Mouse (Mus musculus): ENCODE data around the gene Mrpl58. TPM values are rescaled to one million over a fixed set of nuclear protein-coding genes. Genes with fewer than 3 reads are reported as not detected.

Gene Mrpl58
- total and polyA plus RNA-seq, 2 experiments from 2014 or later = 107 to 224 TPM

- DNase-seq (ENCODE audit: low spot score) = no peak
- Histone ChIP-seq H3K4me1 (ENCODE audit: control insufficient read depth, insufficient read depth) (no peaks in the 10 kb centered on the region), H3K4me2 (ENCODE audit: low read depth, low read length) (peak overlapping the region; percentile 42), H3K27ac (ENCODE audit: low read depth) (no peak overlapping the region), H3K9me3 (replicated peaks; ENCODE audit: control insufficient read depth, low read length) (no peaks in the 10 kb centered on the region), H3K36me3 (replicated peaks; ENCODE audit: control insufficient read depth, insufficient read depth, low read length) (peaks cover 26% of the 10 kb centered on the region), H3K4me3 (ENCODE audit: low read depth, low read length) (peak overlapping the region; percentile 2; the same call in 1 of the 2 replicates), H3K9ac (replicated peaks; ENCODE audit: low read depth, low read length) (no peak overlapping the region), H3K27me3 (ENCODE audit: control insufficient read depth, insufficient read depth, low read length) (no peaks in the 10 kb centered on the region)
- 56% methylated on average over 34 of the region's 34 CpGs for WGBS
- TF ChIP-seq CTCF (IDR thresholded peaks at IDR 0.05; ENCODE audit: low read depth) (no peak), EP300 (IDR thresholded peaks at IDR 0.05; ENCODE audit: low read depth) (no peak)
- peak; percentile 53; the same call in 1 of the 2 replicates for ATAC-seq (ENCODE audit: insufficient read depth, low read depth)
Observed at GRCm38 (mm10) chr11:115393721-115394325, 9.7 kb upstream of the Mrpl58 start.

- Histone ChIP-seq H3K27me3 (ENCODE audit: control insufficient read depth, insufficient read depth, low read length) (no peaks in the 10 kb centered on the region), H3K36me3 (replicated peaks; ENCODE audit: control insufficient read depth, insufficient read depth, low read length) (peaks cover 7% of the 10 kb centered on the region; the same call in 1 of the 2 replicates), H3K9me3 (replicated peaks; ENCODE audit: control insufficient read depth, low read length) (no peaks in the 10 kb centered on the region), H3K4me3 (ENCODE audit: low read depth, low read length) (no peak overlapping the region), H3K9ac (replicated peaks; ENCODE audit: low read depth, low read length) (no peak overlapping the region), H3K27ac (ENCODE audit: low read depth) (no peak overlapping the region), H3K4me2 (ENCODE audit: low read depth, low read length) (no peak overlapping the region), H3K4me1 (ENCODE audit: control insufficient read depth, insufficient read depth) (peaks cover 2% of the 10 kb centered on the region; the same call in 1 of the 2 replicates)
- WGBS = 70% methylated on average over 7 of the region's 7 CpGs
- DNase-seq (ENCODE audit: low spot score) (no peak), ATAC-seq (ENCODE audit: insufficient read depth, low read depth) (no peak)
- TF ChIP-seq EP300 (IDR thresholded peaks at IDR 0.05; ENCODE audit: low read depth) (no peak), CTCF (IDR thresholded peaks at IDR 0.05; ENCODE audit: low read depth) (no peak)
Observed at GRCm38 (mm10) chr11:115398085-115398484, 5.5 kb upstream of the Mrpl58 start.

- TF ChIP-seq CTCF (IDR thresholded peaks at IDR 0.05; ENCODE audit: low read depth) (no peak), EP300 (IDR thresholded peaks at IDR 0.05; ENCODE audit: low read depth) (no peak)
- Histone ChIP-seq H3K27ac (ENCODE audit: low read depth) (no peak overlapping the region), H3K4me1 (ENCODE audit: control insufficient read depth, insufficient read depth) (peaks cover 15% of the 10 kb centered on the region; the same call in 1 of the 2 replicates), H3K27me3 (ENCODE audit: control insufficient read depth, insufficient read depth, low read length) (no peaks in the 10 kb centered on the region), H3K4me2 (ENCODE audit: low read depth, low read length) (no peak overlapping the region), H3K9me3 (replicated peaks; ENCODE audit: control insufficient read depth, low read length) (no peaks in the 10 kb centered on the region), H3K9ac (replicated peaks; ENCODE audit: low read depth, low read length) (no peak overlapping the region), H3K4me3 (ENCODE audit: low read depth, low read length) (no peak overlapping the region), H3K36me3 (replicated peaks; ENCODE audit: control insufficient read depth, insufficient read depth, low read length) (0 out of 2 replicates have a peak, but pooled peaks cover 3% of the 10 kb centered on the region)
- DNase-seq (ENCODE audit: low spot score) (no peak), ATAC-seq (ENCODE audit: insufficient read depth, low read depth) (no peak)
- WGBS = 60% methylated on average over 3 of the region's 3 CpGs
Observed at GRCm38 (mm10) chr11:115400126-115400525, 3.4 kb upstream of the Mrpl58 start.

GRCm38 (mm10) chr11:115400630-115401391 is 2.7 kb upstream of the Mrpl58 start:
- WGBS = 51% methylated on average over 11 of the region's 11 CpGs
- Histone ChIP-seq H3K9me3 (replicated peaks; ENCODE audit: control insufficient read depth, low read length) (no peaks in the 10 kb centered on the region), H3K9ac (replicated peaks; ENCODE audit: low read depth, low read length) (no peak overlapping the region), H3K4me2 (ENCODE audit: low read depth, low read length) (no peak overlapping the region), H3K36me3 (replicated peaks; ENCODE audit: control insufficient read depth, insufficient read depth, low read length) (0 out of 2 replicates have a peak, but pooled peaks cover under 1% of the 10 kb centered on the region), H3K27me3 (ENCODE audit: control insufficient read depth, insufficient read depth, low read length) (no peaks in the 10 kb centered on the region), H3K4me3 (ENCODE audit: low read depth, low read length) (no peak overlapping the region), H3K27ac (ENCODE audit: low read depth) (no peak overlapping the region), H3K4me1 (ENCODE audit: control insufficient read depth, insufficient read depth) (peaks cover 15% of the 10 kb centered on the region; the same call in 1 of the 2 replicates)
- DNase-seq (ENCODE audit: low spot score) (no peak), ATAC-seq (ENCODE audit: insufficient read depth, low read depth) (no peak)
- TF ChIP-seq EP300 (IDR thresholded peaks at IDR 0.05; ENCODE audit: low read depth) = no peak
- no peak for TF ChIP-seq CTCF (IDR thresholded peaks at IDR 0.05; ENCODE audit: low read depth)

GRCm38 (mm10) chr11:115405723-115406122 is 2.2 kb downstream of the Mrpl58 start:
- WGBS = 91% methylated on average over 6 of the region's 6 CpGs
- no peak for TF ChIP-seq EP300 (IDR thresholded peaks at IDR 0.05; ENCODE audit: low read depth)
- TF ChIP-seq CTCF (IDR thresholded peaks at IDR 0.05; ENCODE audit: low read depth) = no peak

More at GRCm38 (mm10) chr11:115405723-115406122, 2.2 kb downstream of the Mrpl58 start:
- Histone ChIP-seq H3K4me3 (ENCODE audit: low read depth, low read length) (no peak overlapping the region), H3K36me3 (replicated peaks; ENCODE audit: control insufficient read depth, insufficient read depth, low read length) (peaks cover 38% of the 10 kb centered on the region), H3K9me3 (replicated peaks; ENCODE audit: control insufficient read depth, low read length) (no peaks in the 10 kb centered on the region), H3K4me1 (ENCODE audit: control insufficient read depth, insufficient read depth) (peaks cover 15% of the 10 kb centered on the region; the same call in 1 of the 2 replicates), H3K27ac (ENCODE audit: low read depth) (no peak overlapping the region), H3K4me2 (ENCODE audit: low read depth, low read length) (no peak overlapping the region), H3K9ac (replicated peaks; ENCODE audit: low read depth, low read length) (no peak overlapping the region), H3K27me3 (ENCODE audit: control insufficient read depth, insufficient read depth, low read length) (no peaks in the 10 kb centered on the region)
- ATAC-seq (ENCODE audit: insufficient read depth, low read depth) = no peak
- DNase-seq (ENCODE audit: low spot score) = no peak
